Mouse (Mus musculus) adrenal gland, postnatal 25 days (tissue): ENCODE results near the gene Gm20850. TPM values are rescaled to one million over a fixed set of nuclear protein-coding genes. Genes with fewer than 3 reads are reported as not detected.
"Not testable (repeated sequence)": the region's sequence is repeated elsewhere in the genome, so short reads cannot be mapped to it uniquely, and the experiment has no call there.

Experiments used
- DNase-seq: peaks from one replicate; pipeline ENCODE4 v3.0.0; 2021; ENCODE audit warnings: mixed read lengths
- long read RNA-seq: library from polyadenylated mRNA; stranded (forward); transcript quantifications from one replicate; pipeline ENCODE4 v2.0.0, GENCODE M21; 2021
- total RNA-seq: library from RNA; stranded (reverse); gene quantifications from 2 replicates; pipeline ENCODE4 v1.2.3, GENCODE M21; 2021

The Gm20850 gene
- not detected in 2 replicates for total RNA-seq
- long read RNA-seq = 0 reads

- not testable (repeated sequence) for DNase-seq
These were observed at the start of gene Gm20850 for GRCm38 (mm10) chrY:75715022-75715421. Gene Gm20850, plus strand, starts transcription at chrY:75715322.
